Mouse (Mus musculus): Measurements from ENCODE around the gene Ppp1r7. TPM values are rescaled to one million over a fixed set of nuclear protein-coding genes. Genes with fewer than 3 reads are reported as not detected.

The Ppp1r7 gene
- polyA plus RNA-seq, 1 experiment = 4.2 TPM

- TF ChIP-seq POLR2A (IDR thresholded peaks at IDR 0.05; ENCODE audit: borderline replicate concordance, extremely low read depth, low read depth, low read length) = no peak
- TF ChIP-seq CTCF (IDR thresholded peaks at IDR 0.05; ENCODE audit: insufficient read depth, low read length) = no peak
- Histone ChIP-seq H3K4me1 (ENCODE audit: control insufficient read depth, insufficient read depth, low read length) (no peaks in the 10 kb centered on the region; the same call in 1 of the 2 replicates), H3K4me3 (replicated peaks; ENCODE audit: extremely low read depth, low read depth, low read length) (no peak overlapping the region)
- WGBS = 74% methylated on average over 5 of the region's 5 CpGs
- no peak for DNase-seq
Observed at GRCm38 (mm10) chr1:93347176-93347575, 4.5 kb downstream of the Ppp1r7 start.

GRCm38 (mm10) chr1:93349701-93350100 lies 7.0 kb downstream of the Ppp1r7 start:
- no peak for DNase-seq
- 75% methylated on average over 4 of the region's 4 CpGs for WGBS
- Histone ChIP-seq H3K4me1 (ENCODE audit: control insufficient read depth, insufficient read depth, low read length) (no peaks in the 10 kb centered on the region), H3K4me3 (replicated peaks; ENCODE audit: extremely low read depth, low read depth, low read length) (no peak overlapping the region)
- no peak for TF ChIP-seq CTCF (IDR thresholded peaks at IDR 0.05; ENCODE audit: insufficient read depth, low read length)
- no peak for TF ChIP-seq POLR2A (IDR thresholded peaks at IDR 0.05; ENCODE audit: borderline replicate concordance, extremely low read depth, low read depth, low read length)

- Histone ChIP-seq H3K4me3 (replicated peaks; ENCODE audit: extremely low read depth, low read depth, low read length) (no peak overlapping the region), H3K4me1 (ENCODE audit: control insufficient read depth, insufficient read depth, low read length) (no peaks in the 10 kb centered on the region)
- 94% methylated on average over 2 of the region's 2 CpGs for WGBS
- no peak for TF ChIP-seq CTCF (IDR thresholded peaks at IDR 0.05; ENCODE audit: insufficient read depth, low read length)
- TF ChIP-seq POLR2A (IDR thresholded peaks at IDR 0.05; ENCODE audit: borderline replicate concordance, extremely low read depth, low read depth, low read length) = no peak
- no peak for DNase-seq
Observed at GRCm38 (mm10) chr1:93352724-93353123, 10.1 kb downstream of the Ppp1r7 start.

- no peaks in the 10 kb centered on the region for H3K4me1 ChIP-seq (ENCODE audit: control insufficient read depth, insufficient read depth, low read length)
- 79% methylated on average over 4 of the region's 4 CpGs for WGBS
Observed at GRCm38 (mm10) chr1:93362661-93363060, 20.0 kb downstream of the Ppp1r7 start.

GRCm38 (mm10) chr1:93365641-93366040 lies 23.0 kb downstream of the Ppp1r7 start:
- TF ChIP-seq POLR2A (IDR thresholded peaks at IDR 0.05; ENCODE audit: borderline replicate concordance, extremely low read depth, low read depth, low read length) = no peak
- no peak for TF ChIP-seq CTCF (IDR thresholded peaks at IDR 0.05; ENCODE audit: insufficient read depth, low read length)
- no peak overlapping the region for H3K4me3 ChIP-seq (replicated peaks; ENCODE audit: extremely low read depth, low read depth, low read length)
- no peak for DNase-seq
- 91% methylated on average over 6 of the region's 6 CpGs for WGBS
- no peaks in the 10 kb centered on the region for H3K4me1 ChIP-seq (ENCODE audit: control insufficient read depth, insufficient read depth, low read length)

More at GRCm38 (mm10) chr1:93362661-93363060, 20.0 kb downstream of the Ppp1r7 start:
- H3K4me3 ChIP-seq (replicated peaks; ENCODE audit: extremely low read depth, low read depth, low read length) = no peak overlapping the region
- DNase-seq = no peak
- TF ChIP-seq CTCF (IDR thresholded peaks at IDR 0.05; ENCODE audit: insufficient read depth, low read length) (no peak), POLR2A (IDR thresholded peaks at IDR 0.05; ENCODE audit: borderline replicate concordance, extremely low read depth, low read depth, low read length) (no peak)

GRCm38 (mm10) chr1:93373665-93374064 lies 31.0 kb downstream of the Ppp1r7 start, which contains the start of gene Ano7:
TSS of gene Ano7 (plus strand) at chr1:93373930.
- DNase-seq = no peak
- H3K4me1 ChIP-seq (ENCODE audit: control insufficient read depth, insufficient read depth, low read length) = no peaks in the 10 kb centered on the region
- H3K4me3 ChIP-seq (replicated peaks; ENCODE audit: extremely low read depth, low read depth, low read length) = no peak within 1 kb of the TSS
- TF ChIP-seq POLR2A (IDR thresholded peaks at IDR 0.05; ENCODE audit: borderline replicate concordance, extremely low read depth, low read depth, low read length) = no peak
- WGBS = 62% methylated on average over 4 of the region's 4 CpGs

GRCm38 (mm10) chr1:93377307-93377706 lies 34.7 kb downstream of the Ppp1r7 start:
- TF ChIP-seq POLR2A (IDR thresholded peaks at IDR 0.05; ENCODE audit: borderline replicate concordance, extremely low read depth, low read depth, low read length) = no peak
- no peak for TF ChIP-seq CTCF (IDR thresholded peaks at IDR 0.05; ENCODE audit: insufficient read depth, low read length)
- no peaks in the 10 kb centered on the region for H3K4me1 ChIP-seq (ENCODE audit: control insufficient read depth, insufficient read depth, low read length)
- no peak for DNase-seq
- 46% methylated on average over 5 of the region's 5 CpGs for WGBS
- H3K4me3 ChIP-seq (replicated peaks; ENCODE audit: extremely low read depth, low read depth, low read length) = no peak overlapping the region

GRCm38 (mm10) chr1:93379117-93379516 lies 36.5 kb downstream of the Ppp1r7 start:
- 80% methylated on average over 5 of the region's 5 CpGs for WGBS
- no peak for DNase-seq
- no peak for TF ChIP-seq POLR2A (IDR thresholded peaks at IDR 0.05; ENCODE audit: borderline replicate concordance, extremely low read depth, low read depth, low read length)
- no peak for TF ChIP-seq CTCF (IDR thresholded peaks at IDR 0.05; ENCODE audit: insufficient read depth, low read length)
- Histone ChIP-seq H3K4me1 (ENCODE audit: control insufficient read depth, insufficient read depth, low read length) (no peaks in the 10 kb centered on the region), H3K4me3 (replicated peaks; ENCODE audit: extremely low read depth, low read depth, low read length) (no peak overlapping the region)

- 84% methylated on average over 2 of the region's 2 CpGs for WGBS
- no peak for DNase-seq
- H3K4me1 ChIP-seq (ENCODE audit: control insufficient read depth, insufficient read depth, low read length) = no peaks in the 10 kb centered on the region
- no peak for TF ChIP-seq POLR2A (IDR thresholded peaks at IDR 0.05; ENCODE audit: borderline replicate concordance, extremely low read depth, low read depth, low read length)
- no peak for TF ChIP-seq CTCF (IDR thresholded peaks at IDR 0.05; ENCODE audit: insufficient read depth, low read length)
- no peak overlapping the region for H3K4me3 ChIP-seq (replicated peaks; ENCODE audit: extremely low read depth, low read depth, low read length)
Observed at GRCm38 (mm10) chr1:93387198-93387597, 44.5 kb downstream of the Ppp1r7 start.

GRCm38 (mm10) chr1:93388906-93389305 lies 46.3 kb downstream of the Ppp1r7 start:
- DNase-seq = no peak
- H3K4me1 ChIP-seq (ENCODE audit: control insufficient read depth, insufficient read depth, low read length) = no peaks in the 10 kb centered on the region
- no peak for TF ChIP-seq POLR2A (IDR thresholded peaks at IDR 0.05; ENCODE audit: borderline replicate concordance, extremely low read depth, low read depth, low read length)
- TF ChIP-seq CTCF (IDR thresholded peaks at IDR 0.05; ENCODE audit: insufficient read depth, low read length) = no peak
- no peak overlapping the region for H3K4me3 ChIP-seq (replicated peaks; ENCODE audit: extremely low read depth, low read depth, low read length)
- WGBS = 73% methylated on average over 2 of the region's 2 CpGs
